Comparison of ENCODE assay signal across 16 mouse cellular contexts in the genomic region with DNA sequence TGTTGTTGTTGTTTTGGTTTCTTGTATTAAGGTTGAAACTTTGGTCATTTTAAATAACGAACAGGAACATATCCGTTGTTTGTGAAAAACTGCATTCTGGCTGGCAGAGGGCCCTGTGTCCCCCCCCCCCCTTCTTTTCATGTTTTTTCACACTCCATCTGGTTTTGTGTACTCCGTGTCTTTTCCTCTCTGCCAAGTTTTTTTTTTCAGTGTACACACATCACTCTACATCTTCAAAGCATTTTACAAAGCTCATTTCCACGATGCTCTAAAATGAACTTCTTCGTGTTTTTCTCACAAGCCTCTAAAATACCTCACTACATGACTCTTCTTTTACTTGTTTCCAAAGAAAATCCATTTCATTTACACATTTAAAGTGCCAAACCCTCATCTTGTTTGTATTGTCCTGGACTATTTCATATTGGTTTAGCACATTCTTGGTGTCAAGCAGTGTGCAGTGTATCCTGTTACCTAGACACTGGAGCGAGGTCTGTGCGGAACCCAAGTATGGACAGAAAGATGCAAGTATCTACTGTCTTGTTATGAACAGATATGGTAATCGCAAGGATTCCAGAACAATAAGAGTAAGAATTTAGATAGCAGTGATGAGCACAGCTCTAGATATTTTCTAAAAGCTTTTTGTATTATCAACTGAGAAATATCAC.
"Had no signal": no experiment of that assay in that cellular context is flagged by ENCODE, and none has a peak within 500 bp of the region (broad histone marks: within the 10 kb centered on the region; RNA-seq: fewer than 3 reads in every experiment).

No protein-coding gene starts in this region.

- H3K9ac ChIP-seq: limb, embryonic 13.5 days; liver, embryonic 14.5 days; neural tube, embryonic 13.5 days; stomach, embryonic 15.5 days had no signal

- H3K27me3 ChIP-seq: limb, embryonic 13.5 days; megakaryocyte, embryonic 14.5 days; neural tube, embryonic 13.5 days; stomach, embryonic 15.5 days had no signal

- H3K9me3 ChIP-seq: limb, embryonic 13.5 days; megakaryocyte, embryonic 14.5 days; neural tube, embryonic 13.5 days; stomach, embryonic 15.5 days had no signal

- H3K4me3 ChIP-seq: limb, embryonic 13.5 days; megakaryocyte, embryonic 14.5 days; neural tube, embryonic 13.5 days; stomach, embryonic 15.5 days had no signal

- H3K27ac ChIP-seq: limb, embryonic 13.5 days; liver, embryonic 14.5 days; neural tube, embryonic 13.5 days; stomach, embryonic 15.5 days had no signal

- H3K4me2 ChIP-seq: limb, embryonic 13.5 days; midbrain, embryonic 11.5 days; neural tube, embryonic 13.5 days; stomach, embryonic 15.5 days had no signal

- H3K36me3 ChIP-seq: limb, embryonic 13.5 days; neural tube, embryonic 13.5 days; stomach, embryonic 15.5 days had no signal

- ATAC-seq: lung, postnatal 0 days; midbrain, embryonic 16.5 days had no signal

- DNase-seq: kidney, postnatal 25 days; left cerebral cortex, postnatal 4 days; lung, adult 18-20 months; lung, postnatal 4 days; retina, postnatal 1 day; right cerebral cortex, postnatal 4 days; spleen, adult 18-20 months; thymus, postnatal 36 days had no signal

- H3K4me1 ChIP-seq: megakaryocyte, embryonic 14.5 days; neural tube, embryonic 13.5 days; stomach, embryonic 15.5 days had no signal
